Mouse (Mus musculus) gastrocnemius, postnatal 10 days (tissue): Measurements from ENCODE around the gene Celf2. TPM values are rescaled to one million over a fixed set of nuclear protein-coding genes. Genes with fewer than 3 reads are reported as not detected.

Source experiments
- DNase-seq: peaks from one replicate; pipeline ENCODE4 v3.0.0; 2021; ENCODE audit warnings: mixed read lengths
- total RNA-seq, 2 experiments: library from RNA; stranded (reverse); gene quantifications; 2 replicates each; pipeline ENCODE4 v1.2.3; 2021

Gene Celf2
- total RNA-seq, 2 experiments from 2014 or later: 73.2 to 82.2 TPM

DNA sequence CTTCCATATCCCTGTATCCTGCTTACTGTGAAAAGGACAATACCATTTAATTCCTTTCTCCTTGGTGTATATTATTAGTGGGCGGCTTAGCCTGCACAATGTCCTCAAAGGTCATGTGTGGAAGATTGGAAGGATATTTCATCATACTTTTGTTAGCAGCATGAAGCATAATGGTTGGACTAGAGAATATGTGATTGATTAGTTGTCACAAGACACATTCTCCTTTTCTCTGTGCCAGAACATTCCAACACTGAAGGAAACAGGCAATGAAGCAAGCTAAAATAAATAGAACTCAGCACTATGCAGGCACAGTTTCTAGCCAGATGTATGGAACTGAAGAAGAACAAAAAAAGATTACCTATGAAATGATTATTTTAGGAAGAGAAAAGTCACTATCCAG is 482.6 kb downstream of the Celf2 start:
- no peak for DNase-seq

DNA sequence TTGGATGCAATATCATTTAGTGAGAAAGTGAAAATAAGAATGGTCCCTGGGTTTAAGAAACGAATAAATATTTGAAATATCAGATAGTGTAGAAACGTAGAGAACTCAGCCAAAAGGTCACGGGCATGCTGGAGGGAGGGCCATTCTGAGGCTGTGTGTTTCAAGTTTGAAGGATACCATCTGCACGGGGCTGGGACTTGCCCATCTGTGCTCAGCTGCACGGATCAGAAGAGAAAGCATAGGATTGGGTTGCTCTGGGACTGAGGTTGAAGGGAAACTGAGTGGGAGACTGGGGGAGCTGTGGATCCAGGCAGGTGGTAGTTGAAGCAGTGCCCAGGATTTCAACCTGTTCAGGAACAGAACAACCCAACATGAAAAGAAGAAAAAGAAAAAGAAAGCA is 483.8 kb downstream of the Celf2 start:
- no peak for DNase-seq

DNA sequence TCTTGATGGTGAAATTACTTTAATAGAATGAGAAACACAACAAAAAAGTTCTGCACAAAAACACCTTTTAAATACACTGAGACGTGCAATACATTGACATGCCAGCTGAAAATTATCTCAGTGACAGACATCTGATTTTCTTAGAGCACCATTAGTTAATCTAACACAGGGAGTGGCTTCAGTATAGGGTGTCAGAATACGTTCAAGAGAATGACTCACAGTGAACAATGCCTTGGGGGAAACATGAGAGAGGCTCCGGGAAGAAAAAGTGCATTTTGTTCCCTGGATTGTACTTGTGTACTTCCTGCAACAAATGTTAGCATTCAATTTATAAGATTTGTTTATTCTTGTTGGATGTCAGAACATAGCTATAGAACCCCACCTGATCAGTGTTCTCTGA is 487.2 kb downstream of the Celf2 start:
- no peak for DNase-seq

DNA sequence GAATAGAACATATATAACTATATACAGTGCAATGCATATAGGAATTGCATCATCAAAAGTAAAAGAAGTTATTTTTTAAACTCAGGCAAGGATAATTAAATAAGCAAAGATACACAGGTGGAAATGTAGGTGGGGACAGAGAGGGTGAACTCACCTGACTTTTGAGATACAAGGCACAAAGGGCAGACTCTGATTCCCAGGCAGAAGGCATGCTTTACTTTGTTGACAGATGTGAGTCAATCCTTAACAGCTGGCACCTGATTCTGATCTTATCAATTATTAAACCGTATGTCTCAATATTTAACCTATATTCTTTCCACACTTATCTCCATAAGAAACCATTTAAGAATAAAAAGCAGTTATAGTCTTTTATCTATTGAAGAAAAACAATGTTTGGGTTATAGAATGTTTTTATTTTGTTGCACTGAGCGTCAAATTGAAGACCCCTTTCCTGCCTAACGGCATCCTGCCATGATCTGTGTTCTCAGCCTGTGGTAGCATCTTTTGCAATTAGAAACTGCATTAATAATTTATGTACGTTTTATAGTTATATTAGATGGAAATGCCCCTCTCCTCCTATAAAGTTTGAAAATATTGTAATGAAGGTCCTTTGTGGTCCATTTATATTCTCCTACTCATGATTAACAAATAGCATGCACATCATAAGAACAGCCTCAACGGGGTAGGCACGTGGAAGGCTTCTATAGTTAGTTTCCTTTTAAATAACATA is 491.8 kb downstream of the Celf2 start:
- no peak for DNase-seq

DNA sequence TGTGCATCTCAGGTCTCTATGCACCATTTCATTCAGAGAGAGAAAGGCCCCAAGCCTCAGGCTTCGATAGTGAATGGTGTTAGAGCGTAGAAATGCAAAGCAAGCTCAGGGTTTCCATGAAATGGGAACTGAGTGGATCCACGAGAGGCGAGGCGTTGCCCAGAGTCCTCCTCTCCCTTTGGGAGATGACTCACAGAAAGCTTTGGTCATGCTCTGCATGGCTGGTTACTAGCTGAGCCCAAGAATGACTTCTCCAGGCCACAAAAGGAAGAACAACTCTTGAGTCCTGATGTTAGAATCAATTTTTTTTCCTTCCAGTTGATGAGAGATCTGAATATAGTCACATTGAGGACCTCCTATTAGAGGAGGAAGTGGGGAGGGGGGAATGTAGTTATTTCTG is 496.2 kb downstream of the Celf2 start:
- peak; percentile 9 for DNase-seq

DNA sequence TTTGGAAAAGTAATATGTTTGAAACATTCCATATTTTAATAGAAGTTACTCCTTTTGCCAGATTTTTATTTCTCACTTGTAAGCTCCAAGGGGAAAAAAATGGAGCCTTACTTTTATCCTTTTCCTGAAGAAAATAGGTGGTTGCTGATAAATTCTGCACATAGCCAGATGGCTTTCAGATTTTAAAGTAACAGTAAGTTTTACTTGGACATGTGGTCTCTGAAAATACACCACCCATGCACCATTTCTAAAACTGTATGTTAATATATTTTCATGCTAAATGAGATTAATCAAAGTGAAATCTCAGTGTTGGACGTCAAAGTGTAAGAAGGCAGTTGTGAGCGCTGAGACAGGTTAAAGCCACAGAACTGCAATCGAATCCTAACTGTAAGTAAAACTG is 502.5 kb downstream of the Celf2 start:
- DNase-seq: no peak

DNA sequence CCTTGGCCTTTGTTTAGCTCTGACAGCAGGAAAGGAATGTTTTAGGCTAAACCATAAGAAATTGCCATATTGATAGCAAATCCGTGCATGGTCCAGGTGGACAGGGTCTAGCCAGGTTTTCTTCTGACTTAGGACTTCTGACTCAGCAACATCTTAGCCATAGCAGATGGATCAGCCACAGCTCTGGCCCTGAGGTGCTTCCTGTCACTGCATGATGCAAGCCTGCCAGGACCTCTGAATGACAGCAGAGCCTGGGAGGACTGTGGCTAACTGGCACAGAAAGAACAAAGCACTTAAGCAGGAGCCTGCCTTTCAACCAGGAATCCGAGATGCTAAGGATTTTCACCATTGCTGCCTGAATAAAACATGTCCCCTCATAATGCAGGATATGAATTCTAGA is 507.4 kb downstream of the Celf2 start:
- DNase-seq: no peak

DNA sequence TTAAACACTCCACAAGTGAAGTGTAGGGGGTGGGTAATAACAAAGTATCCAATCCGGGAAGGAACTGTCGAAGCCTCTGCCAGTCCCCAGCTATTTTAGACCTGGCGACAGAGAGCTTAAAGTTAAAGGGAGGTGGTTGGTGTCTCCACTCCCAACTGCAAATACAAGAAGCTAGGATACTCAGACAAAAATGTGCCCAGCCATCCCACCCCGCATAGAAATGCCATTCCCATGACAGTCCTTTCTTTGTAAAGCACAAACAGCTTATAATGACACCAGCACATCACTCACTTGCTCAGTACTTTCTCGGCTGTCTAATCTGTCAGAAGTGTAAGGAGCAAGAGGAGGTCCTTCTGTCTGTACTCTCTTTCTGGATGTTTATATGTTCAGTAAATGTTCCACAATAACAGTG is 518.3 kb downstream of the Celf2 start:
- no peak for DNase-seq

DNA sequence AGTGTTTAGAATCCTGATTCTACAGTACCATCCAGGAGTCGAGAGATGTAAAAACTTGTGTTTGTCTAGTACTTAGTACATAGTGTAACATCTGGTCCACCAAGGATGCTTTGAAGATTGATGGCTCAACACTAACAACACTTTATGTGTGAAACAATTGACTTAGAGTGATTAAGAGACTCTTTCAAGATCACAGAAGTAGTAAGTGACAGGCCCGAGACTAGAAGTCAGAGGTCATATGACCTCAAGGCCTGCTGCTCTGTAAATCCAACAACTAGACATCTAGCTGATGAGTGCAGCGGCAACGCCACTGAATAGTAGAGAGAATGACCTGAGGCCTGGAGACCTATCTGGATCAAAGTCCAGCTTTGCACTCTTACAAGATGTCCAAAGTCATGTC is 523.7 kb downstream of the Celf2 start:
- no peak for DNase-seq

DNA sequence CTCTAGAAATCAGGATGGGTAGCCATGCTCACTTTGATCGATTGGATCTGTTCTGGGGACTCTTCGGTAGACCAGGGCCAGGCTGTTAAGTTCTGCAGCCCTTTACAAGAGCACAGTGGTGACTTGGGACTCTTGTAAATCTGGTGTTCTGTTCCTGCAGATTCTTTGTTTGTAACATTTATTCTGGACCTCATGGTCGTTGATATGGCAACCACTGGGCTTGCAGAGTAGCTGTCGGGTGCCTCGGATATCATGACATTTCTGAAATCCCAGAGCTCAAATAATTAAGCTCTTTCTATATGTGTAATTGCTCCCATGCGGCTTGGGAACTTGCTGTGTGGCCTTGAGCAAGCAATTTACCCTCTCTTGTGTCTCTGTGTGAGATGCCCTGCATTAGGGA is 525.5 kb downstream of the Celf2 start:
- no peak for DNase-seq

DNA sequence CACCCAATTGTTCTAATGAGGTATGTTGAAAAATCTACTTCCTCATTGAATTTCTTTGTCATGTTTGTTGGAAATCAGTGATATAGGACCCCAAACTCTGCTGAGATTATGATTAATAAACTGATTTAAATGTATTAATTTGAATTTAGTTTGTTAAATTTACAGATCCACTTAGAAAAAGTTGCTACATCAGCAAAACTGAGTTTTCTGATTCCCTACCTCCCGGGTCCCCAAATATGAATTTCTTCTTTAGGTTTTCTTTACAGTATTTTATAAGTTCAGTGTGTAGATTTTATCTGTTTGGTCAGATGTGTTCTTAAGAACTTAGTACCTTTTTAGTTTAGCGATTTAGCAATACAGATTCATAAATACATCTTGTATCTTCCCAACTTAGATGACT is 533.1 kb downstream of the Celf2 start:
- no peak for DNase-seq

DNA sequence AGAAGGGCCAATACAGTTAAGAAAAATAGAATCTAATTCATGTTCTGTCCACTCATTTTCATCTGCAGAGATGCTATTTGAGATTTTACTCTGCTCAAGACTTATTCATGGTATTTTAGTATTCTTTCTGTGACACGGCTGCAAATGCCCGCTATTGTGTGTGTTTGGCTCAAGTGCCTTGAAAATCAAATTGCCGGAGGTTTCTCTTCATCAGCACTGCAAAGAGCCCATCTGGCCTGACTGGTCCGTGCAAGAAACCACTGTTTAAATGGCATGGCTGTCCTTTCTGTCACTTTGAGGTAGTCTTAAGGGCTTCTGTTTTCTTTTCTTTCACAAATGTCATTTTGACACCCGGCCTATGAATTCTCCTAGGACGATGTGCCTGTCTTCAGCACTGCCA is 540.1 kb downstream of the Celf2 start:
- DNase-seq: no peak

DNA sequence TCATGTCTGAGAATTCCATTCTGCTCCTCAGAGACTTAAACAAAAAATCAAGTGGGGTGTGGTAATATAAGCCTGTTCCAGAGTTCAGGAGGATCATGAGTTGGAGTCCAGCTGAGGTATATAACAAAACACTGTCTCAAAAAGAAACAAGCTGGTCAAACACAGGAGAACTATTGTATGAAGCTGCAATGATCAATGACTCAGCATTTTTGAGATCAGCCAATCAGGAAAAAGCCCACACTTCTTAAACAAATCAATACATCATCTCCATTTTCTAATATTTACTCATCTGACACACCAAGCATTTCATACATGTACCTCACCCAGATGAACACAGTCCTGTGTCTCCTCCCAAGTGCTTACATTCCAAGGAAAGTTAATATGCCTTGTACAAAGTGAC is 544.1 kb downstream of the Celf2 start:
- DNase-seq: no peak

DNA sequence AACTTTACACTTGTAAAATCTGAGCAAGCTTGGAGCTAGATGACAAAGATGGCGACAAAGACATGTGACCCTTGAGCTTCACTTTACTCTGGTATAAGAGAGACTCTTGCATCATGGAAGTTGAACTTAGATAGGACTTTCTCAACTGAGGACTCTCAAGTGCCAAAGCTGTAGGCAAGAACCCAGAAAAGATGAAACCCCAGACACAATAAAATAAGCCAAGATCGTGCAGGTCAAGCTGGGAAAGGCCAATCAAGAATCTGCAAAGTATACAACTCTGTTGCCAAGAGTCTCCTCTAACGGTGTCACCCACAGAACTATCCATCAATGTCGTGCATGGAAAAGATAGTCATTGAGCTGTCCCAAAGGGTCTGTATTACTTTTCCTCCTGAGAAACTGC is 558.7 kb downstream of the Celf2 start:
- DNase-seq: no peak

DNA sequence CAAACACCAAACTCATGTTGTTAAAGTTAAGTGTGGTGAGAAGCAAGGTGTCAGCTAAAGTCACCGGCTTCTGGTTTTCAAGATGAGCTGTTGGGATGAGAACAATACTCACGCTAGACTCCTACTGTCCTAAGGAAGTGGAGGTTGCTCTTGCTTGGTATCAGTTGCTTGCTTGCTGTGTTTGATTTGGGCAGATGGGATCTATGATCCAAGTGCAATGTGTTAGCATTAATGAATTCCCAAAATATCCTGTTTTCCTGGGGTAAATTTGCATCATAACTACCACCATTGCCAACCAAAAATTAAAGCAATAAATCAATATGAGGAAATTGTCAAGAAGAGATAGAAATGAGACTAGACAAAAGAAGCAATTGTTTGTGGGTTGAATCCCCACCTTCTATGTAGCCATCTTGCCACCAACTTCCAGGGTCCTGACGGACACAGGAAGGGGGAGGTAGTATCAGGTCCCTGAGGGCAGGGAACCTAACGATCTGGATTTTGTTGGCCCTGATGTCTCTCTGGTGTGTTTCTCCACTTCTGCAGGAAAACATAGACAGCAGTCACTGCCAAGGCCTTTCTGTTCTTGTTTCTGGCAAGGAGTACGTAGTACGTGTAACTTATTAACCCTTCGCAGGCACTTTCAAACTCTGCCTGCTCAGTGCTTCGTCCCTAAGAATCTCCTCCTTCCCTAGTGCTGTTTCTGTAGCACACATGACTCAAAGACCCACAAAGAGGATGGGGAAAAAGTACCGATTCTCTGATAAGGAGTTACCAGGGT is 563.5 kb downstream of the Celf2 start:
- no peak for DNase-seq

DNA sequence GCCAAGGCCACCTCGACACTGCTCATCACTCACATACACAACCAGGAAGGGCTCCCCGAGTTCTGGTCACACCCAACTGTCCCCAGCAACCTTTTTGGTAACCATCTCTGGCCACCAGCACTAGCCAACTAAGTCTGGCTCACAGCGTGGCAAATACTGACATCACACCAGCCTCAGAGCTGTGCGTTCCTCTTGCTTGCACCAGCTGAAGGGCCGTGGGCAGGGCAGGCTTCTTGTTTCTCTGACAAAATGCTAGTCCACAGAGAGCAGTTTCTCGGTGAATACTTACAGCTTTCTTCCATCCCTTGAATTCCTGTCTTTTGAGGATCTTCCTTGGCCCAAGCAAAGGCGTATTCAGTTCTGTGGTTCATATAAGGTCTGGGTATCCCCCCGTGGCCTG is 565.7 kb downstream of the Celf2 start:
- DNase-seq: no peak

DNA sequence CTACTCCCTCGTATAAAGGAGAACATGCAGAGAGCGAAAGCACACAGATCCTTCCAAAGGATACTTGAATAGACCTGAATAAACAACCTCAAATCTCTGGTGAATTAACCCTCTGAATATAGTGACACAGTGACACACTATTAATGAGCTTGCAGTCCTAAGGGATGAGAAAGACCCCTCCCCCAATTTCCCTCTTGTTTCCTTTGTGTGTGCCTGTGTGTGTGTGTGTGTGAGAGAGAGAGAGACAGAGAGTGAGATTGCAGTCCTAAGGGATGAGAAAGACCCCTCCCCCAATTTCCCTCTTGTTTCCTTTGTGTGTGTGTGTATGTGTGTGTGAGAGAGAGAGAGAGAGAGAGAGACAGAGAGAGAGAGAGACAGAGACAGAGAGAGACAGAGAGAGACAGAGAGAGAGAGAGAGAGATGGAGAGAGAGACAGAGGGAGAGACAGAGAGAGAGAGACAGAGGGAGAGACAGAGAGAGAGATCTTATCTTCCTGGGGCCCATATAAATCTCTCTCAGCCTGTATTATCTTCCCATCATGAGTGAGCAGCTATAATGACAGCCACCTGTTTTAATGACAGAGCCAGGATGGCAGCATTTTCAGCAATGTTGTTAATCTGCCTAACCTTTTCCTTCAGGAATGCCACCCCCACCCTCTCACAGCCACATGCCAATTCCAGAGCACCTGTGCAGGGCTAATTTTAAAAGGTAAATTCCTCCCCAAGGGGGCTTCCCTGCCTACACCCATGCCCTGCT is 566.5 kb downstream of the Celf2 start:
- DNase-seq: no peak

DNA sequence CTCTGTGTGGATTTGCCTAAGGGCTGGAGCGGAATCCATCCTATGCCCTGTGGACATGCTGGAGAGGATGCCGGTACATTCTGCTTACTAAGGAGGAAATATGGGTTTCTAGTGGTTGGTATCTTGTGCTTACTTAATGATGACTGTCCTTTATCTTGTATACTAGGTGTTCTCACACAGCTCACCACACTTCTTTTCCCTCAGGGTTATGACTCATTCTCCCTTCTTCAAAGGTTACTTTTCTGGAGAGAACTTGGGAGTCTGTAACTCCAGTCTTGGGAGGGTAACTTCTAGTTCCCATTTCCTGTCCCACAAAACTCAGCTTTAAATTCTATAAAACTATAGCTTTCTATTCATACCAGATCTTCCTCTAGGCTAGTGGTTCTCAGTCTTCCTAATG is 570.2 kb downstream of the Celf2 start:
- DNase-seq: no peak

DNA sequence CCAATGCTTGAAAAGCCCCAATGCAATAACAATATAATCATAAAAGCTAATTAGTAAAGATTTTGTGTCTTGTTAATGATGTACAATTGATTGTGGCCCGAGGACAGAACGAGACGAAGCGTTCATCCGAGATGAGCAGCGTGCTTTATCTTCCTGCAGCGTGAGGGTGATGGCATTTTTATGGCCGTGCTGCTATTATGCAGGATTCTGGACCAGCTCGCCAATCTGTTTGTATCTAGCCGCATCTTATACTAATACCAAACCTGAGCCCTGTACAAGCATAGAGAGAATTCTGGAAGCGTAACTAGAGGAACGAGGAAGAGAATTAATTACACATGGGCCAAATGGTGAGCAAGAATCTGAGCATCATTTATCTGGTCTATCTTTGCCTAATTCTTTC is 576.2 kb downstream of the Celf2 start:
- DNase-seq: no peak

DNA sequence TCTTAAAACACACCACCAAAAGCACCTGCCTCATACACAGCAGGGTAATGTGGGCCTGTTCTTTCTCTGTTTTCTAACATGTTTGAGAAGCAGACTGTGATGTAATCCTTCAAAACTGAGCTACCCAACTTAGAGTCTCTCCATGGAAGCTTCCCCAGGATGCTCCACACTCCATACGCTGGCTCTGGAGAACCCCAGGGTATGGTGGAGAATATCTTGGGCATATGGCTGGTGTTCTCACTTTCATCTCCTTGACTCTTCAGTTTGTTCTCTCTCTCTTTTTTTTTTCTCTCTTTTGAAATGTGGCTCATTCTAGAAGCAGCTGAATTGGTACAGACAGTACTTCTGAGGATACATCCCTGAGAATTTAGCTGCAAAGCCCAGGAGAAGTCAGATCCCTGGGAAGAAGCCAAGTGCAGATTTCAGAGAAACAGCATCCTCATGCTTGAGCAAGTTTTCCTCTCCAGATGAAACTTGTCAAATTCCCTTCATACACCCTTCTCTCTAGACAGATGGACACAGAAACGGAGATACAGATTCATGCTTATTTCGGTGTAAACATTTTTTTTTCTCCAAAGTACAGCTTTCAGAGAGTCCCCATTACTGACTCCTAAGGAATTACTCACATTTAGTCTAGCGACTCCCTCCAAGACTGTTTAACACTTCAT is 581.5 kb downstream of the Celf2 start:
- DNase-seq: no peak

DNA sequence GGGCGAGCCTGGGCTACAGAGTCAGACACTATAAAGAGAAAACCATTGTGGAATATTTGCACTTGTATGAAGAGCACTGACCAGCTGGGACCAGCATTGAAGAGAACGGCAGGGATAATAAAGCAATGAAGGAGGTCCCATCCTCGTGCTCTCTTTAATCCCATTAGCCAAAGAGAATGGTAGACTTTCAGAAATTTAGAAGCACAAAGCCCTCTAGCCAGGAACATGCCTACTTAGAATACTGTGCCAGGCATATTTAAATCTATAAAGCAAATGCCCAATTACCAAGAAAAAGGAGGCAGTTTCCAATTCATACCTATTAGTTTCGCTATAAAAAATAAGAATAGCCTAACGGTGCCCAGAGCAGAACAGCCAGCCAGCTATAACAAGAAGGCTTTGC is 583.9 kb downstream of the Celf2 start:
- DNase-seq: no peak

DNA sequence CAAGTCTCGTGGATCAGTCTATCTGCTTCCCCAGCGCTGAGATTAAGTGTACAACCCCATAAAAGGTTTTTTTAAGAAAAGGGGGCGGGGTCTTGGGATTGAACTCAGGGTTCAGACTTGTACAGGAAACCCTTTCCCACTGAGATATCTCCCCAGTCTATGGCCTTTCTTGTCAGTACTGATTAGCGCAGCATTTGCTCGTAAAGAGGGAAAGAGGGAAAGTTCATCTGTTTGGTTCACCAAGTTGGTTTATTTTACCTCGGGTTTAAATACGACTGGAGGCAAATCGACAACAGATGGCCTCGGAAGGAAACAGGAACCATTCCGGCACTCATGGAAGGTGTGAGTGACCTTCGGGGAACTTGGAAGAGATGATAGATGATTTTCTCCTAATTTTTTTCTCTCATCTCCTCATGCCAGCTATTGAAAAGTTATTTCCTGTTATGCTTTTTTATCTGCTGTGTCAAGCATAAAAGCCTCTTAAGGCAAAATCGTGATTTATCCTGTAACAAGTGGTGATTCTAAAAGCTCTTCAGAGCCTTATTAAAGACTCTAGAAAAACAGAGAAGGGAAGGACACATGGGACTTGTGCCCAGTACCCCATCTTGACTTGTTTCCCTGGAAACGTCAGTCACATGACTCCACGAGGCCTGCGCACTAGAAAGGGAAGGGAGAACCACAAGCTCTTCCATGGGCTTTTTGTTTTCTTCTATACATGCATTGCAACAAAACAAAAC is 585.5 kb downstream of the Celf2 start:
- no peak for DNase-seq
